Mouse (Mus musculus): ENCODE data around the gene Ilf3. TPM values are rescaled to one million over a fixed set of nuclear protein-coding genes. Genes with fewer than 3 reads are reported as not detected.

The Ilf3 gene
- total RNA-seq, 2 experiments from 2014 or later, result 88.4 to 89.2 TPM

DNA sequence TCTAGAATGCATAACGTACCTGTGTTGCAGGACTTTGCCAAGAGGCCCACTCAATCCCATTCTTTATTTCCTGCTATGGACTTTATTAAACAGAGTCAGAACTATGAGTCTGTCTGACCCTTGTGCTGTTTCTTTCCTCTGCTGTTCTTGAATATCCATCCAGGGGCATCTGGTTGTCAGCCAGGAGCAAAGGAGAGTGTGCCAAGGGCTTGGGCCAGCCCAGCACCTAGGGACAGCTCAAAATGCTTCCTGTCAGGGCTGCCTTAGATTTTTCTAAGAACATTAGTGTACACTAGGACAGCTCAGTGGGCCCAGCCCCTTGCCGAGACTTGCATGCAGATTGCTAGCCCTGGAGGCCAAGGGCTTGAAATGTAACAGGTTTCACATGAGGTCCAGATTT is 60.1 kb downstream of the Ilf3 start:
- intact Hi-C loops (cut with DNase I), result loop anchor here (5.0 kb wide), 1 partner anchor 35 kb away; no protein-coding TSS in a partner anchor
- DNase-seq (ENCODE audit: extremely low spot score in 1 of 2, low spot score in 2 of 2), result no peak

DNA sequence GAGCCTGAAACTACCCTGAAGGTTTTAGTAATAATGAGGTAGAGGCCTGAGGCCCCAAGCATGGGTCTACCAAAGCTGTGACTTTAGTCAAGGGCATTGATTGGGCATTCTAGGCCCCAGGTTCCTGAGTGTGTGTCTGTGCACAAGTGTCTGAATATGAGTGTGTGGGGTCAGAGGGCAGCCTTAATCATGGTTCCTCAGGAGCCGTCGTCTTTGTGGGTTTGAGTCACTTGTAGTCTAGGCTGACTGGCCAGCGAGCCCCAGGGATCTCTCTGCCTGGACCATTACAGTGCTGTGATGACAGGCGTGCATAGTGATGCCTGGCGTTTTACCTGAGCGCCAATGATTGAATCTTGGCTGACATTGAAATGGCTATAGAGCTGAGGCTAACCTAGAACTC is 60.5 kb downstream of the Ilf3 start:
- no peak for DNase-seq (ENCODE audit: extremely low spot score in 1 of 2, low spot score in 2 of 2)
- intact Hi-C loops (cut with DNase I), result loop anchor here (5.0 kb wide), 1 partner anchor 34 kb away; no protein-coding TSS in a partner anchor

DNA sequence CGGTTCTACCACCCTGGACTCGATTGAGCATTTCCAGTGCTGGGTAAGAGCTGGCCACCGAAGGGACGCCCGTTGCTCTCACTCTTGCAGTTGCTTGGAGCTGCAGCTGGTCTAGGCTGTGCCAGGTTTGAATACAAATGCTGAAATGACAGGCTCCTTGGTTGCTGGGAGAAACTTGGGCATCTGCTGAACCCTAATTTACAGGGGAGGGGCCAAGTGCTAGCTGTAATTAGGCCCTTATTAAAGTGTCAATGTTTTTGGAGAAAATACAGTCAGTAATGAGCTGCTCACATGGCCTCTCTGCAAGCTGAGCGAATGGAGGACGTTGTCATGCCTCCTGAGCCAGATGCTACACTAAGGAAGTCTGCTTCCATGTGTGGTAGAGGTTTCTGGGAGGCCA is 63.1 kb downstream of the Ilf3 start:
- DNase-seq (ENCODE audit: extremely low spot score in 1 of 2, low spot score in 2 of 2), result no peak
- intact Hi-C loops (cut with DNase I), result no loop called here

DNA sequence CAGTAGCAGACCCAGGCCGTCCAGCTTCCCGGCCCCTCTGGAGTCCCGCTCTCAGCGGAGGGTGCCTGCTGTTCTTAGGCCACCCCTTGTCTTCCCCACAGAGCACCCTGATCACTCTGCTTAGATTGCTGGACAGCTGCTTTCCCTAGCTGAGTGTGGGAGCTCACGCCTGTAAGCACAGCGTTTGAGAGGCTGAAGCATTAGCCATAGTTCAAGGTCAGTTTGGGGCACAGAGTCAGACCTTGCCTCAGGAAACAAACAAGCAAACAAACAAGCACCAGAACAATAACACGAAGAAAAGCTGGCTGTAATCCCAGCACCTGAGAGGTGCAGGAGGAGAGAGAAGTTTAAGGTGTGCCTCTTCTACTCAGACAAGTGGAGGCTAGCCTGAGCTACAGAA is 64.4 kb downstream of the Ilf3 start:
- intact Hi-C loops (cut with DNase I), result no loop called here
- DNase-seq (ENCODE audit: extremely low spot score in 1 of 2, low spot score in 2 of 2), result no peak

DNA sequence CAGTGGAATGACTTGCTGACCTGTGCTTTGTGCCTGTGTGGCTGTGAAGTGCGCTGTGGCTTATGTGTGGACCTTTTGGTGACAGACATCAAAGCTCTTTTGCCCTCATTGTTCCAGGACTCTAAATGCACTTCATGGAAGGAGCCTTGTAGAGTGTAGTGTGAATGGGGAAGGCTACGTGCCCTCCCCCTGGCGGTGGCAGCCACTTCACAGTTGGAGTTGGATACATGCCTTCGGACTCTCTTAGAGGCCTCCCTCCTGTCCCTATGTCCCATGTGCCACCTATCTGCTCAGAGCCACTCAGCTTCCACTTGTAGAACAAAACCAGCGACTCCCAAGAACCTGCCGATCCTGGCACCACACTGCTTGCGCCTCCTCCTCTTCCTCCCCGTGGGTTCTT is 66.1 kb downstream of the Ilf3 start:
- intact Hi-C loops (cut with DNase I), result no loop called here
- no peak for DNase-seq (ENCODE audit: extremely low spot score in 1 of 2, low spot score in 2 of 2)

DNA sequence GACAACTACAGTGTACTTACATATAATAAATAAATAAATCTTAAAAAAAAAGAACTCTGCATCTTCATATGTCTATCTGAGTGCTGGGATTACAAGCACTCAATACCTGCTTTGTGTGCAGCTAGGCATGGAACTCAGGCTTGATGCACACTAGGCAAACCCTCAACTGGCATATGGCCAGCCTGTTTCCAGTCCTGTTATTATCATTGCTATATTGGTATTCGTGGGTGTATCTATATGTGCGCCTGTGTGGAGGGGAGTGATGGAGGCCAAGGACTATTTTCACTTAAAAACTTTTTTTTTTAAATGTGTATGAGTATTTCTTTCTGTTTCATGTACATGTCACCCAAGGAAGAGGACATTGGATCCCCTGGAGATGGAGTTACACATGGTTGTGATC is 66.7 kb downstream of the Ilf3 start:
- intact Hi-C loops (cut with DNase I), result no loop called here
- no peak for DNase-seq (ENCODE audit: extremely low spot score in 1 of 2, low spot score in 2 of 2)

DNA sequence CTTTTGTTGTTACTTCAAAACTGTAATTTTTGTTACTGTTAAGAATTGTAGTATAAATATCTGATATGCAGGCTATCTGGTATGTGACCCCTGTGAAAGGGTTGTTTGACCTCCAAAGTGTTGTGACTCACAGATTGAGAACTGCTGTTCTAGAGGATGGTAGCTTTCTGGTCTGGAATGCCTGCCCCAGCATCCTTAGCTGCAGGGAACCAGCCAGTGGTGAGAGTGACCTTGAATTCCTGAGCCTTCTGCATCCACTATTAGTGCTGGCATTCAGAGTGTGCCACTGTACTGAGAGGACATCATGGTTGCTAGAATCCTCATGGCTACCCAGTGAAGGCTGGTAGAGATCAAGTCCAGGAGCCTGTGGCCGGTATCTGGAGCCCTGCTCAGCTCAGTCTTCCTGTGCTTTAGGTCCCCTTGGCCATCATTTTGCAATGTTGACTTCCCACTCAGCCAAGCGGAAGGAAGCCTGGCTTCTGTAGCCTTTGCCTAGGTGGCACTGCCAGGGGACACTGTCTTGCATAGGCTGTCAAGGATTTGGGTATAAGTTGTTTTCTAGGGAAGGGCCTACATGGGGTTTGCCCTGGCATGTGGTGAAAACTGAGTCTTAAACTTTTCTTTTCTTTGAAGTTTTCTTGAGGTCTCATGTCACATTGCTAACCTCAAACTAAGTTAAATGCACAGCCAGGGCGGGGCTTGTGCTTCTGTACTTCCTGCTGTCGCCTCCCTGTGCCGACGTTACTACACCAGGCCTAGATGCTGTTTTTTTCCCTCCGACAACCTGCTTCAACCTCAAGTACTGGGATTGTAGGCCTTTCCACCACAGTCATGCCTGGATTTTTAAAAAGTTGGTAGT is 68.3 kb downstream of the Ilf3 start:
- intact Hi-C loops (cut with DNase I), result no loop called here
- DNase-seq (ENCODE audit: extremely low spot score in 1 of 2, low spot score in 2 of 2), result no peak

DNA sequence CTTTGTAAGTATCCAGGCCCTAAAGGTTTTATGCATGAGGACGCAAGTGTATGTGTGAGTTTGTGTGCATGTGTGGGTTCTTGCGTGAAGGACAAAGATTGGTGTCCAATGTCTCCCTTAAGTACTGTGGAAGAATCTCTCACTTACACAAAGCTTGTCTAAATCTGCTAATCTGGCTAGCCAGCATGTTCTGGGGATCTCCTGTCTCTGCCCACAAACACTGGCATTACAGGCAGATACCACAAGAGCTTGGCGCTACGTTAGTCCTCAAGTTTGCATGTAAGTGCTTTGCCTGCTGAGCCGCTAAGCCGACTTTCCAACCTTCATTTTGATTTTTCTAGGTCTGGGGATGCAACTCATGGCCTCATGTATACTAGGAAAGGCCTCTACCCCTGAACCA is 69.9 kb downstream of the Ilf3 start:
- intact Hi-C loops (cut with DNase I), result no loop called here
- no peak for DNase-seq (ENCODE audit: extremely low spot score in 1 of 2, low spot score in 2 of 2)

DNA sequence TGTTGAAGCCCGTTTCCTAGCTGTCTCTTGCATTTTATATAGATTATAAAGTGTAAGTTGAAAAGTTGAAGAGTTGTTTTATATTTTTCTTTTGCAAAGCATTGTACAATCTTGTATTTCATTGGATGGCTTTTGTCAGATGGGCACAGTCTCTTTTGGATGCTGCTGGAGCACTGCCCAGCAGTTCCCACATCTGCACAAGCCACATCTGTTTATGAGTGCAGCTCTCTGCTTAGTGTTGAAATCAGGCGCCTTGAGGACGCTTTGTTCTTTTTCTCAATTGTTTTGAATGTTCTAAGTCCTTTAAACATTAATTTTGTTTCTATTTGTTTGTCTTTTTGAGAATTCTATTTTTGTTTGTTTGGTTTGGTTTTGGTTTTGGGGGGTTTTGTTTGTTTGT is 70.5 kb downstream of the Ilf3 start:
- no peak for DNase-seq (ENCODE audit: extremely low spot score in 1 of 2, low spot score in 2 of 2)
- intact Hi-C loops (cut with DNase I), result no loop called here

DNA sequence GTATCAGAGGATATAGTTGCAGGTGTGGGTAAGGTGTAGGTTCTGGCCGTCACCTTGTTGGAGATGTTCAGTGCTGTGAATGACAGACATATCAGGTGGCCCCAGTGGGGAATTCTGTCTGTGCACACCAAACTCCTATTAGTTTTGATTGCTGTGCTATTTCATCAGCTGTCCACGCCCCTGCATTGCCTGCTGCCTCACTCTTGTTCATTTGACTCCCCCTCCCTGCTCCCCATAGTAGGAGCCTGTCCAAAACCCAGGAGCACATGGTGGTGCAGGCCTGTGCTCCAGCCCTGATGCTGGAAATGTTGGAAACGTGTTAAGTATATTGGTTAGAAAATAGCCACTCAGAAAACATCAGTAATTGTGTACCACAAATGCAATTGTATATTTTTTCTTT is 71.8 kb downstream of the Ilf3 start:
- intact Hi-C loops (cut with DNase I), result no loop called here
- no peak for DNase-seq (ENCODE audit: extremely low spot score in 1 of 2, low spot score in 2 of 2)

DNA sequence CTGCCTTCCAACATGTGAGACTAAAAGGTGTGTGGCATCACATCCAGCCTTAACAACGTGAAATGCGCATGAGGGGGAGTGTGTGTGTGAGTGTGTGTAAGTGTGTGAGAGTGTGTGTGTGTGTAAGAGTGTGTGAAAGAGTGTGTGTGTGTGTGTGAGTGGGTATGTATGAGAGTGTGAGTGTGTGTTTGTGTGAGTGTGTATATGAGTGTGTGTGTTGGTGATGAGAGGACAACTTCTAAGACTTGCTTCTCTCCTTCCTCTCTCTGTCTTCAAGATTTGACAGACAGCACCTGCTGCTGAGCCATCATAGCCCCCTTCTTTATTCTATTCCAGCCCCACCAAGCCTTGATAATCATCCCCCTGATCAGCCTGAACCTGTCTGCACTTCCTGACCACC is 72.2 kb downstream of the Ilf3 start:
- no peak for DNase-seq (ENCODE audit: extremely low spot score in 1 of 2, low spot score in 2 of 2)
- intact Hi-C loops (cut with DNase I), result no loop called here

DNA sequence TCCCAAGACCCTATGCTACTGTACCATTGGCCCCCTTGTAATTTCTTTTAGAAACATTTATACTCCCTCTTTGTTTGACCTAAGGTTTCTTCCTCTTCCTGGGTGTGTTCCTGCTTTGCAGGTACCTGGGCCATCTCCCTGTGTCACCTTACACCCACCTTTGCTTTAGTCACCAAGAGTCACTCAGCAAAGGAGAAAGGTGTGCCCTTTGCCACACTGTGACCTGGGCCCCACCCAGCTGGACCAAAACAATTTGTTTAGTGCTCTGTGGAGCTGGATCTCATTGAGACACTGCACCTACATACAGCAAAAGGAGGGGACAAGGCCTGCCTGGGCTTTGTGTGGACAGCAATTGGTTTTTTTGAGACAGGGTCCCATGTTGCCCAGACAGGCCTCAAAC is 72.7 kb downstream of the Ilf3 start:
- intact Hi-C loops (cut with DNase I), result no loop called here
- no peak for DNase-seq (ENCODE audit: extremely low spot score in 1 of 2, low spot score in 2 of 2)

DNA sequence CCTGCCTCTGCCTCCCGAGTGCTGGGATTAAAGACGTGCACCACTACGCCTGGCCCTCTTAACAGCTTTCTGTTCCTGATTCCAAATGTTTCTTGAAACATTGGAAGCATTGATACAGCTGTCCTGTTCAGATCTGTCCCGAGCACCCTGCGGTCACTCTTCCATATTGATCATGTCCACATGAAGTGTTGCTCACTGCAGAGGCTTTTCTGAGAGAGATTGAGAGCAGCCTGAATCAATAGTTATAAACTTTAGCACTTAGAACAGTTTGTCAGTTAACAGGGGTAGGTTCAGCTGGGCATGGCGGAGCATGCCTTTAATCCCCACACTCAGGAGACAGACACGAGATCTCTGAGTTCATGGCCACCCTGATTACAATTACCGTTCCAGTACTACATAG is 76.2 kb downstream of the Ilf3 start:
- no peak for DNase-seq (ENCODE audit: extremely low spot score in 1 of 2, low spot score in 2 of 2)
- intact Hi-C loops (cut with DNase I), result no loop called here

DNA sequence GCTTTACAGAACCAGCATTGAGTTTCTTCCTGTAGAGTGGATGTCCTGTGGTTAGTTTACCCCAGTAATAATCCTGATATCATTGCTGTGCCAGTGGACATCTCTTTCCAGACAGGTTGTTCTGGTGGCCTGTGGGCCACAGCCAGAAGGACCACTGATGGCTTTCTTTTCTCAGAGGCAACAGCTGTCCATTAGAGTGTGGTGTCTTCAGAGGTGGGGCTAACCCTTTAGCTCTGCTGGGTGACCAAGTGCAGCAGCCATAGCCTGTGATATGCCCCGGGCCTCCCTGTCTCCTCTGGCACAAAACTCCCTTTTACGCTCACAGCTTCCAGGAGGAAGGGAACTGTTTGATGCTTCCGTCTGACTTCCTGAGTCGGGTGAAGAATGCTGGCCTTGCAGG is 76.9 kb downstream of the Ilf3 start:
- DNase-seq (ENCODE audit: extremely low spot score in 1 of 2, low spot score in 2 of 2), result no peak
- intact Hi-C loops (cut with DNase I), result no loop called here

DNA sequence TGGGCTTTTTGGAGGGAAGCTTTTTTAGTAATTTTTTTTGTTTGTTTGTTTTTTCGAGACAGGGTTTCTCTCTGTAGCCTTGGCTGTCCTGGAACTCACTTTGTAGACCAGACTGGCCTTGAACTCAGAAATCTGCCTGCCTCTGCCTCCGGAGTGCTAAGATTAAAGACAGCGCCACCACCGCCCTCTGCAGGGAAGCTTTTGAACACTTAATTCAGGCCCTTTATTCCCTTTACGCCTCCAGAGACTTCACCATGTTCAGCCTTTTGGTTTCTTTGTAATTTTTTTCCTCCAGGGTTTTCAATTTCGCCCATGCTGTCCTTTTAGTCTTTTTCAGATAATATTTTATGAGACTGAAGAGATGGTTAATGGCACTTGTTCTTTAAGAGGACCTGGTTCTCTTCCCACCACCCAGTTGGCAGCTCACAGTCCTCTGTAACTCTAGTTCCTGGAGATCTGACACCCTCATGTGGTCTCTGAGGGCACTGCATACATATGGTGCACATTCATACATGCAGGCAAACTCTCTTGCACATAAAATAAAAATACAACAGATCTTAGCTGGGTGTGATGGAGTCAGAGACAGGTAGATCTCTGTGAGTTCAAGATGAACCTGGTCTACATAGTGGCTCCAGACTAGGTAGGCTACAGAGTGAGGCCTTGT is 77.5 kb downstream of the Ilf3 start:
- no peak for DNase-seq (ENCODE audit: extremely low spot score in 1 of 2, low spot score in 2 of 2)
- intact Hi-C loops (cut with DNase I), result no loop called here

DNA sequence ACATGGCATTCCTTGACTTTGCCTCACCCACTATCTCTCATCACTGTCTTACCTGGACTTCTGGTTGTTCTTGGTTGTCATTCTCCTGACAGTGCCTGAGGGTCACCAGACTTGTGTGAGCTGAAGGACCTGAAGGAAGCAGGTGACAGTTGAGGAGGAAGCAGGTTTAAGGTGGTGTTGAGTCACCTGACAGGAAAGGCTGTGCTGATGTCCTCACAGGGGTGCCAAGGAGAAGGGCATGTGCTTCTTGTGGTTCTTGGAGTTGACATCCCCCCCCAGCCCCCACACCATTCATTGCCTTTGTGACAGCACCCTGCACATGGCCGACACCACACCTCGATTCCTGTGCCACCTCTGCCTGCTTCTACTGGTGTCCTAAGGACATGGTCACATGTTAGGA is 80.1 kb downstream of the Ilf3 start:
- intact Hi-C loops (cut with DNase I), result no loop called here
- no peak for DNase-seq (ENCODE audit: extremely low spot score in 1 of 2, low spot score in 2 of 2)

DNA sequence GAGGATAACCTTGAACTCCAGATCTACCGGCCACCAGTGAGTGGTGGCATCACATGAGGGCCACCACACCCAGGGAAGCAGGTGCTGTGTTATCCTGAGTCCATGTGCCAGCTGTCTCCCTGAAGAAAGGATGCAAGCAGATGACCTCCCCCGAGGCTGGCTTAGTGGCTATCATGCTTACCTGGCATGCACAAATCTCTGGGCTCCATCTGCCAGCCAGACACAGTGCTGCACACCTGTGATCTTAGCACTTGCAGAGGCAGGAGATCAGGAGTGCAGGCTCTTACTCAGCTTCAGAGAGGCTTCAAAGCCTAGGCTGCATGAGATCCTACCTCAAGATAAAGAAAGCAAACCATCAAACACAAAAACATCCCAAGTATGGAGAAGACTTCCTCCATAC is 82.0 kb downstream of the Ilf3 start:
- intact Hi-C loops (cut with DNase I), result no loop called here
- no peak for DNase-seq (ENCODE audit: extremely low spot score in 1 of 2, low spot score in 2 of 2)

DNA sequence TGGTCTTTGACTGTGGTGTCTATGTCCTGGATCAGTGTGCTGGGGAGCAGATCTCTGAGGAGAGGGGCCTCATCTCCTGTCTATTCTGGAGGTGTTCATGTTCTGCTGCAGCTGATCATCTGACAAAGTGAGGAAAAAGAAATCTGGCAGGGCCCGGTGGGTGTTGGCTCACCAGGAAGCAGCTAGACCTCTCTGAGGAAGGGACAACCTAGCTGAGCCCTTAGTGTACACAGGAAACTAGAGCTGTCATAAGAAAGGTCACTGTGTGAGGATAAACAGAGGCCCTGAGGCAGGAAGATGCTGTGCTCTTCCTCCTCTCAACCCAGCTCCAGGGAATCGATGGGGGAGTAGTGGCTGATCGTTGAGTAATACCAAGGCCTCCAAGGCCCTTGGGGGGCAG is 82.6 kb downstream of the Ilf3 start:
- DNase-seq (ENCODE audit: extremely low spot score in 1 of 2, low spot score in 2 of 2), result no peak
- intact Hi-C loops (cut with DNase I), result no loop called here

DNA sequence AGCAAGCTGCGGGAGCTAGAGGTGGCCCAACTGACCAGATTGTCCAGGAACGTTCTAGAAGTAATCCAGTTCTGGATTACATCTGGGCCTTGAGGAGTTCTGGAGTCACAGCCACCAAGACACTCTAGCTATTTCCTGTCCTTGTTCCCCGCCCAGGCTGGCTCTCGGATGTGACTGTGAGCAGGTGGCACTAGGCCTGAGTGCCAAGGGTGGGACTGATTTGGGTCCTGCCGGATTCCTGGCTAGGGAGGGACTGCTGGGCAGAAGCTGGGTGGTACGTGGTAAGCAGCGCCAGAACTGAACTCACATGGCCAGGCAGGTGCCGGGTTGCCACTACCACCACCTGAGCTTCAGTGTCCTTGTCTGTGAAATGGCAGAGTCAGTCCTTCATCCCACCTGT is 83.7 kb downstream of the Ilf3 start:
- intact Hi-C loops (cut with DNase I), result no loop called here
- DNase-seq (ENCODE audit: extremely low spot score in 1 of 2, low spot score in 2 of 2), result no peak

DNA sequence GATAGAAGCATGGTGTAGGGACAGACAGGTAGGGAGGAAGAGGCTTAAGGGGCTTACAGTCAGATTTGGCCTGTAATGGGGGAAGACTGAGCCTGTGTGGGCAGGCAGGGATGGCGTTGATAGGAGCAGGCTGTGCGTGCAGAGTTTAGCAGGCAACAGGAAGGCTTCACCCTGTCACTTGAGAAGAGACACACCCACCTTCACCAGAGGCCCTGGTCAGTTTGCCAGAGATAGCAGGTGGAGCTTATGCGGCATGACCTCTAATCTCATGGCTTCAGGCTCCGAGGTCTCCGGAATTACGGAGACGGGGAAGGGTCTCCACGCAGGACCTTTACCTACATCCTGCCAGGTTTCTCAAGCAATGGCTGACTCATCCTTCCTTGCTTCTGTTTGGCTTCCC is 84.2 kb downstream of the Ilf3 start:
- intact Hi-C loops (cut with DNase I), result no loop called here
- DNase-seq (ENCODE audit: extremely low spot score in 1 of 2, low spot score in 2 of 2), result no peak

DNA sequence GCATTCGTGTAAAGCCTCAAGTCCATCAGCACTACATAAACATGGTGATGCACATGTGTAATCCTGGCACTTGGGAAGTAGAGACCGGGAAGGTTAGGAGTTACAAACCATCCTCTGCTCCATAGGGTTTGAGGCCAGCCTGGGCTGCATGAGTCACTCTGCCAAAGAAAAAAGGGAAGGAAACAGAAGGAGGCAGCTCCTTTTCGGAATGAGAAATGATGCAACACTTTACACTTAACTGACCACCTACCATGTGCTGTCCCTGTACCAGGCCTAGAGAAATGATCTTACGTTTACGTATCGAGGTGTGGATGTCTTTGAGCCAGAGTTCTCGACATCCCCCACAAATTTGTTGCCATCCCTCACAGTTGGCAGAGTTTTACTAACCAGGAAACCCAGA is 85.3 kb downstream of the Ilf3 start:
- no peak for DNase-seq (ENCODE audit: extremely low spot score in 1 of 2, low spot score in 2 of 2)
- intact Hi-C loops (cut with DNase I), result no loop called here
